Mouse (Mus musculus) ES-CJ7 (cell line): ENCODE results near the gene Phf14.
A peak's percentile ranks its signal among the peaks of the same experiment; 100 is the strongest.
"Not testable (repeated sequence)": the region's sequence is repeated elsewhere in the genome, so short reads cannot be mapped to it uniquely, and the experiment has no call there.

ENCODE experiments used
- DNase-seq: peaks from one replicate; pipeline ENCODE4 v3.0.0; 2011; ENCODE audit warnings: low read depth, low spot score

Gene Phf14

GRCm38 (mm10) chr6:11907269-11908032, at the start of gene Phf14, which contains the start of gene Ndufa4:
Gene Phf14, plus strand, starts transcription at chr6:11907809.
Gene Ndufa4, minus strand, starts transcription at chr6:11907497.
- peak; percentile 92 for DNase-seq

DNA sequence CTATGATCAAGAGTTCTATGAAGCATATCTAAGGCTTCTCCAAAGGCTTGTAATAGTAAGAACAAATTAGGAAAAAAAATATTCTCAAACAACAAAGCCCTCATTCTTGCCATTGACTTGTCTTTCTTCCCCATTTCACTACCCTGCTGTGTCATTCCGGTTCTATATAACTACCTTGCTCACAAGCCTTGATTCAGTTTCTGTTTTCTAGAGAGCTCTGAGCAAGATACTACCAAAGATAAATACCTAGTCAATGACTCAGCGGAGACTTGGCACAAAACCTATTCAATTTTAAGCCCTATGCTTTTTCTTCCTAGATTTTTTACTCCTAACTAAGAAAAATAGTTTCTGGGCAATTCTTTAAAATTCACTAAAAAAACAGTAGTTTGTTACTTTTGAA, 32.2 kb upstream of the Phf14 start:
- DNase-seq, result not testable (repeated sequence)

- DNase-seq, result no peak
Measured at GRCm38 (mm10) chr6:11900809-11901310, 6.7 kb upstream of the Phf14 start.

DNA sequence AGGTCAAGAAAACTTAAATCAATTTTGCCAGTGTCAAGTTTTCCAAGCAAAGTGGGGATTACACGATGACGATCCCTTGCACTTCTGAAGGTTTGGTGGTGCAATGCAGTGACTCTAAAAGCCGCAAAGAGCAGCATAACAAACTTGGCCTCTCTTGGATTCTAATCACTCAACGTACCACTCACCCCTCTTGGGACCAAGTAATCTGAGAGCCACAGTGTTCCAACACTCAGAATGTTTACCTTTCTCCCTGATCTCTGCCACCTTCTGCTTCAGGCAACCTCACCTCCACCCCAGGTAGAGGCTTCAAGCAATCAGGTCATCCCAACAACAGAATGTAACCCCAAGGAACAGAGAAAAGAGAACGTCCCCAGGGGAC, 730 bp upstream of the Phf14 start:
- peak; percentile 9 for DNase-seq

GRCm38 (mm10) chr6:11908170-11908569, 561 bp downstream of the Phf14 start:
- peak; percentile 26 for DNase-seq

DNA sequence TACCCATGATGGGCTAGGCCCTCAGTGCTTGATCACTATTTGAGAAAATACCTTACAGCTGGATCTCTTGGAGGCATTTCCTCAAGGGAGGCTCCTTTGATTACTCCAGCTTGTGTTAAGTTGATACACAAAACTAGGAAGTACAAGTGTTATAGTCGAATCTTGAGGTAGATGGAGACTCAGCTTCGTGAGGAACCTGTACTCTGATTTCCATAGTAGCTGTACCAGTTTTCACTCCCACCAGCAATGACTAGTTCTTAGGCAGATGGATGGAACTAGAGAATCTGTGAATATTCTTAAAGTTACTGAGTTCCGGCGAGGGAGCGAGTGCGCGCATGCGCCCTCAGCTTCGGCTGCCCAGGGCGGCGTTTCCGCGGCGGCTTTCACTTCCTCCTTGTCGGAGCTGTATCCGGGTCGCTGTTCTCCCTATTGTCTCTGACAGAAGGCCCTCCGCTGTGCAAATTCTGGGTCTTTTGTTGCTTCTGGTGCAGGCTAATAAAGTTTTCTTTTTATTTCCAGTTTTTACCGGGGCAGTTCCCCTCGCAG, 18.0 kb downstream of the Phf14 start:
- DNase-seq, result peak; percentile 91

DNA sequence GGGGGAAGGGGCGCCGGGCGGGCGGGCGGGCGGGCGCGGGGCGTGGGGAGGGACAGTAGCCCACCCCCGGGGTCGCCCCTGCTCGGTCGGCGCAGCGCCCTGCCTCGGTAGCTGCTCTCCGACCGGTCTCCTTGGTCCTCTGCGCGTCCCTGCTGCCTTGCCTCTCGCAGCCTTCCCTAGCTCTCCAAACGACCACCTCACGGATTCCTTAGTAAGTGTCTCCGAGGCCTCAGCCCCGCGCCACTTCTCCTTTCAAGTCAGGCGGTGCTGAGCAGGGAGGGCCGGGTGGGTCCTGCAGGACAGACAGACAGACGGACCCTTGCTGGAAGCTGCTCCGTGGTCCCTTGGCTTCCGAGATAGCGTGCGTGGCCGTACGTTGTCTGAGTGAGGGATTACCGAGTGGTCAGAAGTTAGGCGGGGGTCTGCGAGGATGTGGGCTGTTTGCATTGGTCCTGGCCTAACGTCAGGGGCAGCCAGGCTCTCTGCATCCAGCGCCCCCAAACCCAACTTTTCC, 18.5 kb downstream of the Phf14 start:
- peak; percentile 45 for DNase-seq

- no peak for DNase-seq
Measured at GRCm38 (mm10) chr6:11927485-11927884, 19.9 kb downstream of the Phf14 start.

DNA sequence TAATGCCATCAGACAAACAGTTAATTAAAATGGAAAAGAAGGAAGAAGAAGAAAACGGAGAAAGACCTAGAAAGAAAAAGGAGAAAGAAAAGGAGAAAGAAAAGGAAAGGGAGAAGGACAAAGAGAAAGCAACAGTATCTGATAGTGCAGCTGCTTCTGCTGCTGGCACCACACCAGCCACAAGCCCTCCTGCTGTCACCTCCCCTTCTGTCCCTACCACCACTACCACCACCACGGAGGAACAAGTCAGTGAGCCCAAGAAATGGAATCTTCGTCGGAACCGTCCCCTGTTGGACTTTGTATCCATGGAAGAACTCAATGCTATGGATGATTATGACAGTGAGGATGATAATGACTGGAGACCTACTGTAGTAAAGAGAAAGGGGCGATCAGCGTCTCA, 25.8 kb downstream of the Phf14 start:
- no peak for DNase-seq

GRCm38 (mm10) chr6:11940895-11941294, 33.3 kb downstream of the Phf14 start:
- DNase-seq, result no peak

GRCm38 (mm10) chr6:11942089-11942488, 34.5 kb downstream of the Phf14 start:
- no peak for DNase-seq

- DNase-seq, result no peak
Measured at GRCm38 (mm10) chr6:11948100-11948499, 40.5 kb downstream of the Phf14 start.

DNA sequence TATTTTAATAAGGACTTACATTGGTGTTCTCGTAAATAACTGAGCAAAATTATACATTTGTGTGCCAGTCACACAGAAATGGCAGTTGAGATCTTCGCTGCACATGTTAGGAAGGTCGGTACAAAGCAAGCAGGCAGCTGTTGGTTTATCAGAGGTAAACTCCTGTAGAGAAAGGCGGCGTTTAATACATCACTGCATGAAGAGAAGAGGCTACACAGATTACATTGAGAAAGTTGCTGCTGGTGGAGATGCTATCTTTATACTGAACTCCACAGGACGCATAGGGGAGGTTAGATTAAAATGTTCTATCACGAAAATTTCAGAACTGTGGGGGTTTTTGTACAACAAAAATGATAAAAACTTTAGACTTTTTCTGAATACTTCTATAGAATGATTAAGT, 52.6 kb downstream of the Phf14 start:
- no peak for DNase-seq

DNA sequence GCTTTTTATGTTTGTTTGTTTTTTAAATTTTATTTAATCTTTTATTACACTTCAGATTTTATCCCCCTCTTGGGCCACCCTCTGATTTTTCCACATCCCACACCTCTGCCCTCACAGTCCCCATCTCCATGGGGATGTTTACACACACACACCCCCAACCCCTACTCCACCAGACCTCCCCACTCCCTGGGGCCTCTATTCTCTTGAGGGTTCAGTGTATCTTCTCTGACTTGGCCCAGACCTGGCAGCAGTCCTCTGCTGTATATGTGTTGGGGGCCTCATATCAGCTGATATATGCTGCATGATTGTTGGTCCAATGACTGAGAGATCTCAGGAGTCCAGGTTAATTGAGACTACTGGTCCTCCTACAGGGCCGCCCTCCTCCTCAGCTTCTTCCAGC, 86.2 kb downstream of the Phf14 start:
- DNase-seq, result no peak

DNA sequence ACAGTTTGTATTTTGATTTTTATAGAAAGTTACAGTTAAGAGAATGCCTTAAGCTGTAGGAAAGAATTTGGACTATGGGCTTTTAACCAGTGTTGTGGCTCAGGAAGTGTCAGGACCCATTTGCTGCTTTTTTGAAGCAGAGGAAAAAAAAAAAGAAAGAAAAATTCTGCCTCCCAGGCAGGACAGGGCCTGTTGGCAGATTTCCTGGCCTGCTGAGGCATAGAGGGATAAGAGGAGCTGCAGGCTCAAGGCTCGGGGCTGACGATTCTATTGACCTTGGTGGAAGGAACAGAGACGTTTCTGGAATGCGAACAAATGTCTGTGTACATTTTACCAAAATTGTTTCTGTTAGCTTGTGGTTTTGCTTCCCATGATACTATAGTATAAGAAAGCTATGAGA, 91.0 kb downstream of the Phf14 start:
- no peak for DNase-seq

DNA sequence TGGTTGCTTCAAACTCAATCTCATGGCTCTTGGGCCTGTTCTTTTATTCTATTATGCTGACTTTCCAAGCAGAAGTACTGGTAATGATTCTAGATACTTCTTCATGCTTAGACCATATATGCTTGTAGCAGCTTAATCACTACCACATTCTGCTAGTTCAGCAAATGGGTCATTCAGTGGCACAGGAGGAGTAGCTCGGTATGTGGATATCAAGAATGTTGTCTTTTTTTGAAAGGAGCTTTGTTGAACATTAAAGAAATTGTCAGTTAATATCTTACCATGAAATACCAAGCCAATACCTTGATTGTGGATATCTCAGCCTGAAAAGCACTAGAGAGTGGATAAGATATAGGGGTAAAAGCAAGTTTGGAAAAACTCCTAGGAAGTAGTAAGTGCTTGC, 91.9 kb downstream of the Phf14 start:
- DNase-seq, result no peak

GRCm38 (mm10) chr6:12005455-12005854, 97.8 kb downstream of the Phf14 start:
- DNase-seq, result no peak

- no peak for DNase-seq
Measured at GRCm38 (mm10) chr6:12006001-12006400, 98.4 kb downstream of the Phf14 start.

DNA sequence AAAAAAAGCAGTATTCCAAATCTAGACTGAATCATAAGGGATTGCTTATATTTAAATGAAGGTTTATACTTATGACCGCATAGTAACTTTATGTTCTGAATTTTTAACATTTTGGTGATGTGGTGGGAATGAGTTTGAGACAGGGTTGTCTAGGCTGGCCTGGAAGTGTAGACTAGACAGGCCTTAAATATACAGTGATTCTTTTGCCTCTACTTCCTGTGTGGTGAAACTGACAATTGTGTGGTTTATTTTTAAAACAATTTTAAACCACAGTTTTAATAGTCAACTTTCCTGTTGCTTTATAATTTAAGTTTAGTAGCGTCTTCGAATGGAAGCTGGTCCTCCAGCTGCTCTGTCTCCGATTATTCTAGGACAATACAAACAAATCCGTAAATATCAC, 104.5 kb downstream of the Phf14 start:
- no peak for DNase-seq

DNA sequence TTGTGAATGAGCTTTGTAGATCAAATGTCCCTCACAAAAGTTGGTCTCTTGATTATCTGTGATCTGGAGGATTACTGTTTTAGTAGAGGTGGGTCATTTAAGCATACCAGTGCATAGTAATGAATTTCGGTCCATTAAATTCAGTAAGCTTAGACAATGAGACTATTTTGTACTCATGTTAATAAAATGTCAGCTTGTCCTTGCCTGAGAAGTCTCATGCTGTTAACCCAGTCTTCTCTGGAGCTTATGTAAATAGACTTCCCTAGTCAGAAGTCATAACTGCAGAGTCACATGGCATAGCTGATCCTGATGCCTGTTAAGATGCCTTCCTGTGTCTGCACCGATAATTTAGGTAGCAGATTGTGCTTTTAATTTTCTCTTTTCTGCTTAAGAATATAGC, 106.4 kb downstream of the Phf14 start:
- no peak for DNase-seq

DNA sequence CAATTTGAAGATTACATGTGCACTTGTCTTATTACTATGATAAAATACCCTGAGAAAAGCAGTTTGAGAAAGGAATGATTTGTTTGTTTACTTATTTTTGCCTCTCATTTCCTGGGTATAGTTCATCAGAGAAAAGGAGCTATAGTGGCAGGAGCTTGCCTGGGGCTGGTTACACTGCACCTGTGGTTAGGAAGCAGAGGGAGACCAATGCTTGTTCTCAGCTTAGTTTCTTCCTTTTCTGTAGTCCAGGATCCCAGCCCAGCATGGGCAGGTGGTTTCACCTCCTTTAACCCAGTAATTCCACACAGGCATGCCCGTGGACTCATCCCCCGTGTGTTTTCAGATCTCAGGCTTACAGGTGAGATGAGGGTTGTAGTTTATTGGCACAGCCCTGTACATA, 107.1 kb downstream of the Phf14 start:
- DNase-seq, result no peak

DNA sequence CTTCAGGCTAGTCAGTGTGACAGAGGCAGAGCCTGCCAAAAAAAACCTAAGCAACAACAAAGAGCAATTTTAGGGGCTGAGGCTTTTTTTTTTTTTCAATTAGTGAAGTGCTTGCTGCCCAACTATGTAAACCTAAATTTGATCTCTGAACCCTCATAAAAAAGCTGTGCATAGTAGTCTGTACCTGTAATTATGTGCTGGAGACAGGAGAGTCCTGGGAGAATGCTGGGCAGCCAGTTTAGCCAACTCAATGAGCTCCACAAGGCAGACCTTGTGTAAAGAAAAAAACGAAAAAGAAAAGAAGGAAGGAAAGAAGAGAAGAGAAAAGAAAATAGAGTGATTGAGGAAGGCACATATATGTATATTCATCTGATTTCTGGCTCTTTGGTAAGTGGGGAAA, 112.1 kb downstream of the Phf14 start:
- no peak for DNase-seq

DNA sequence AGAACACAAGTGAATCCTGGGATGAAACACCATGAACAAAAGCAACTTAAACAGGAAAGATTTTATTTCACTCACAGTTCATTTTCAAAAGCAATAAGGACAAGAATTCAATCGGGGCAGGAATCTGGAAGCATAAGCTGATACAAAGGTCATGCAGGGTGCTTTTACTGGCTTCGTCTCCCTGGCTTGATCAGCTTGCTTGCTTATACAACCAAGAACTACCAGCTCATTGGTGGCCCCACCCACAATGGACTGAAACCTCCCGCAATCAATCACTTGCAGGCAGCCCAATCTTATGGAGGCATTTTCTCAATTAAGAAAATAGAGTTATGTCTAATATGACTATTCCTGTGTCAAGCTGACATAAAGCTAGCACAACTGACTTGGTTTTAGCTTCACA, 112.5 kb downstream of the Phf14 start:
- DNase-seq, result no peak
